Mouse (Mus musculus) cerebellum, postnatal 36 days (tissue): ENCODE data around the gene Cdc42ep2.

Experiments used
- DNase-seq, 2 experiments: peaks; one replicate each; pipeline ENCODE4 v3.0.0; 2021 to 2022; ENCODE audit warnings: mixed read lengths in 2 of 2

The Cdc42ep2 gene

DNA sequence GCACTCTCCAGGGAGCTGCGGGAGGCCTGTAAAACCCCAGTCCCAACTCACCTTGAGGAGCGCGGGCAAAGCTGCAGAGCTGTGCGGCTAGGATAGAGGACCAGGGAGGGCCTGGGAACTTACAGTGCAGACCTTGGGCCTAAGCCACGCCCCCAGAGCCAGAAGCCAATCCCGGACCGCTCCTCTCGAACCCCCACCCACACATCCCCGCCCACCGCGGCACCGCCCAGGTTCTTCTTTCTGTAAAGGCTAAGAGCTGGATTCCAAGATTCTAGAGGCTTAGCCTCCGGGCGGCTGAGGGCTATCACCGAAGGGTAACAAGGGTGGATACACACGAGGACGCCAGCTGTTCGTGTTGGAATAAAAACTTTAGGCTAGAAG lies at the start of gene Cdc42ep2:
Cdc42ep2 (minus strand) TSS at position 104 of the 381 bp plus-strand sequence.
- DNase-seq: peak; percentile 94 to 97

DNA sequence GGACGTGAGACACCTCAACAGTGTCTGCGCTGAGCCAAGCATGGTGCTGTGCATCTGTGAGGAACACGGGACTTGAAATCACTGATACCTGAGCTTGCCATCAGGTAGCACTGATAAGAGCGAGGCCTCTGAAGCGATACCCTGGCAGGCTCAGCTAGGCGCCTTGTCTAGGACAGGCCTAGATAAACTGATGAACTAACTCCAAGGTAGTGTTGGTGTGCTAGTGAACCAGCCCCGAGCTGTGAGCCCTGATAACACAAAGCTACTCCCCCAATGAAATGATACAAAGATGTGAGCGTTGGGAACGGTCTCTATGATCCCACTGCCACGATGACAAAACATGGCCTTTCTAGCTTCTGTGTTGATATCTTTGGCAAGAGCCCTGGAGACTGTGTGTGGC lies 43.0 kb upstream of the Cdc42ep2 start:
- no peak for DNase-seq

DNA sequence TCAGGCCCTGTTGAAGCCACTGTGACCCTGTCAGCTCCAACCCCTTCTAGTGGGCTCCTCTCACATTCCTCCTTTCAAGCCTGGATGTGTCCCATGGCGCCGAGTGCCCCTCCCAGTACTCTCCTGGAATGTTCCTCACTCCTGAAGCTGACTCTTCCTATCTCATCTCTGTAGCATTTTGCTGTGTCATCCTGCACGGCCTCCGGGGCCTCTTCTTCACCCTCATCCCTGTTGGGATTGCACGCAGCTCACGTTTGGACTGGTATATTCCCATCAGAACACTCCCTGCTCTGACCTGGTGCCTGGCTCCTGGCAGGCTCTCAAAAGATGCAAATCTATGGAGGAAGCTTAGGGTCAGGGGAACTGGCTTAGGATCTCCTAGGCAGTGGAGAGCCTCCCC lies 42.2 kb upstream of the Cdc42ep2 start:
- no peak for DNase-seq

DNA sequence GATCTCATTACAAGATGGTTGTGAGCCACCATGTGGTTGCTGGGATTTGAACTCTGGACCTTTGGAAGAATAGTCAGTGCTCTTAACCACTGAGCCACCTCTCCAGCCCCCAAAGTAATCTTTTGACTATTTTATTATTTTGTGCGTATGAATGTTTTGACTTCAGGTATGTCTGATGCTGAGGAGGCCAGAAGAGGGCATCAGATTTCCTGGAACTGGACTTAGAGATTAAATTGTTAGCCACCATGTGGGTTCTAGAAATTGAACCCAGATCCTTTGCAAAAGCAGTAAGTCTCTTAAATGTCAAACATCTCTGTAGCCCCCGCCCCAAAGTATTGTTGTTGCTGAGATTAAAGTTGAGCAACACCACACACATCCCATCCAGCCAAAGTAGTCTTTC lies 41.3 kb upstream of the Cdc42ep2 start:
- no peak for DNase-seq

DNA sequence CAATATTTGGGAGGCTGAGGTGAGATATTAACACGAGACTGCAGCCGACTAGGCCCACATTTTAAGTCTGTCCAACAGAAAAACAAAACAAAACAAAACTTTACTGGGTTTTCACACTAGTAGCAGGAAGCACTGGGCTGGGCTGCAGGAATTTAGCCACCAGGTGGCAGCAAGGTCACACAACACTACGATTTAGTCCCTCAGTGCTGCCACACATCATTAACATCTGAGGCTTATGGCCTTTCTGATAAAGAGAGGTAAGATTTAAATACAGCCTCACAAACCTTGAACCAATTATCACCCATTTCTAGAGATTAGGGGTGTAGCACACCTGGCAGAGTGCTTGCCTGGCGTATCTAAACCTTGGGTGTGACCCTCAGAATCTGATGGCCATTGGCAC lies 40.7 kb upstream of the Cdc42ep2 start:
- DNase-seq: peak; percentile 78 to 79

DNA sequence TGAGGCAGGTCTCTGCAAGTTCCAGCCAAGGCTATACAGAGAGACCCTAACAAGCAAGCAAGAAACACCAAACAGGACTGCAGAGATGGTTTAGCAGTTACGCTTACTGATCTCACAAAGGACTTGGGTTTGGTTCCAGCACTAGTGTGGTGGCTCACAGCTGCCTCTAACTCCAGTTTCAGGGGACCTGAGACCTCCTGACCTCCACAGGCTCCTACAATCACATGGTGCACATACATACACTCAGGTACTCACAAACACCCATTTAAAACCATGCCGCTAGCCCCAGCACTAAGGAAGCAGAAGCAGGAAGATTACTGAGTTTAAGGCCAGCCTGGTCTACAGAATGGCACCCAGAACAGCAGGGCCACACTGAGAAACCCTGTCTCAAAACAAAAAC lies 40.2 kb upstream of the Cdc42ep2 start:
- no peak for DNase-seq

DNA sequence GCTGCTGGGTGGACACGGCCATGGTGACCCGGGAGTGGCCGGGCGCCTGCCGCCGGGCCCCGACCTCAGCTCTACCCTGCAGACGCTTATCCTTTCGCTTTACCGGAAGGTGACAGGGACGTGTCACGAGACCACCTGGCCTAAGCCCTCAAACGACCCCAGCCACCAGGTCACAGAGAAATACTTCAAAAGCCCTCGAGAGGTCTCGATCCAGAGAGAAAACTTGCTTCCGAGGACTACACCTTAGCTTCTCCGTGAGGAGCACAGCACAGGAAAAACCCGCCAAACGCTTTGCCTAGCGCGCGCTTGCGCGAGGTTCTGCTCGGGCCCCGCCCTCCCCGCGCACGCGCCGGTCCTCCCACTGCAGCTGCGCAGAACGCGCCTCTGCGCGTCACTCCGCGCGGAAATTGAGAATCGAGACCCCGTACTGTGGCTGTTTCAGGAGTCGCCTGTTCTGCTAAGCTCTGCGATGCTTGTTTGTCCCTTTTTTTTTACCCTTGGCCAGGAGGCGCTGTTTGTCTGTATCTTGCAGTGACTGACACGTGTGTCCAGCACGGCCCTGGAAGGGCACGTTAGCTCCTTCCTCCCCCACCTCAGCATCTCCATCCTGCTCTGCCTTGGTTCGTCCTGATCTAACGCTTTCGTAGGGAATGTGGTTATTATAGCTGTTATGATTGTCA lies 39.4 kb upstream of the Cdc42ep2 start, which contains the start of gene Pola2:
Pola2 (minus strand) TSS at position 320 of the 680 bp plus-strand sequence.
- DNase-seq: peak; percentile 85 to 88

DNA sequence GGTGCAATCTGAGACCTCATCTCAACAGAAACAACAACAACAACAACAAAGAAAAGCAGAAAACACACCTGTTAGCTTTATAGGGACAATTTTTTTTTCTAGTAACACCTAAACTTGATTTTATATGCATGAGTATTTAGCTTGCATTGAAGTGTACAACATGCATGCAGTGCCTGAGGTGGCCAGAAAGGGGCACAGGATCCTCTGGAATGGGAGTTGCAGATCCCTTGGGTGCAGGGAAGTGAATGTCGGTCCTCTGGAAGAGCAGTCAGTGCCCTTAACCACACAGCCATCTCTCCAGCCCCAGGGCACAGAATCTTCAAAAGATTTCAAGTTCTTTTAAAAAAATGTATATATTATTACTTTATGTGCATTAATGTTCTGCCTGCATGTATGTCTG lies 38.0 kb upstream of the Cdc42ep2 start:
- no peak for DNase-seq

DNA sequence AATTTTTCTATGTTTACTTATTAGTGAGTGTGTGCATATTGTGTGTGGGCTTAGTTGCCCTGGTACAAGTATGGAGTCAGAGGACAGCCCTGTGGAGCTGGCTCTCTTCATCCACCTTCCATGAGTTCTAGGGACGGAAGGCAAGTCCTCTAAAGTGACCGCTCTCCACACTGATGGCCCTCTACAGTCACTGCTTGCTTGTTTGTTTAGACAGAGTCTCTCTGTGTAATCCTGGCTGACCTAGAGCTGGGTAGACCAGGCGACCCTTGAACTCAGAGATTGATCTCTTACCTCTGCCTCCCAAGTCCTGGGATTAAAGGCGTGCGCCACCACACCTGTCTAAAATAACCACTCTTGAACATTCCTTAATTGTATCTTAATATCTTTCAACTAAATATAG lies 32.8 kb upstream of the Cdc42ep2 start:
- DNase-seq: no peak

DNA sequence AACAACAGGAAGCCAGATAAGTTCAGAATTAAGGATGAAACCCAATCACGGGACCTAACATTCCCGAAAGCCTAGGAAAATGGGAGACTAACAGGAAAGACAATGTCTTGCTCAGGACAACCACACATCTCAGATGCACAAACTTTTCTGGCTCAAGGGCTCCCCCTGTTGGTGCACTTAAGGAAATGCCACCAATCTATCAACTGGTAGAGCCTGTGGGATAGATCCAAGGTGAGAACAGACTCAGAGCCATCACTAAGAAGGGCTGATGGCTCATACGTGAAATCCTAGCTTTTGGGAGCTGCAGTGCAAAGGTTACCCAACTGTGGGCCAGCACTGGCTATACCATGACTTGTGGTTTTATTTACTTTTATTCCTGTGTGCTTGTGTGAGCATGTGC lies 32.1 kb upstream of the Cdc42ep2 start:
- DNase-seq: peak; percentile 92 to 95

DNA sequence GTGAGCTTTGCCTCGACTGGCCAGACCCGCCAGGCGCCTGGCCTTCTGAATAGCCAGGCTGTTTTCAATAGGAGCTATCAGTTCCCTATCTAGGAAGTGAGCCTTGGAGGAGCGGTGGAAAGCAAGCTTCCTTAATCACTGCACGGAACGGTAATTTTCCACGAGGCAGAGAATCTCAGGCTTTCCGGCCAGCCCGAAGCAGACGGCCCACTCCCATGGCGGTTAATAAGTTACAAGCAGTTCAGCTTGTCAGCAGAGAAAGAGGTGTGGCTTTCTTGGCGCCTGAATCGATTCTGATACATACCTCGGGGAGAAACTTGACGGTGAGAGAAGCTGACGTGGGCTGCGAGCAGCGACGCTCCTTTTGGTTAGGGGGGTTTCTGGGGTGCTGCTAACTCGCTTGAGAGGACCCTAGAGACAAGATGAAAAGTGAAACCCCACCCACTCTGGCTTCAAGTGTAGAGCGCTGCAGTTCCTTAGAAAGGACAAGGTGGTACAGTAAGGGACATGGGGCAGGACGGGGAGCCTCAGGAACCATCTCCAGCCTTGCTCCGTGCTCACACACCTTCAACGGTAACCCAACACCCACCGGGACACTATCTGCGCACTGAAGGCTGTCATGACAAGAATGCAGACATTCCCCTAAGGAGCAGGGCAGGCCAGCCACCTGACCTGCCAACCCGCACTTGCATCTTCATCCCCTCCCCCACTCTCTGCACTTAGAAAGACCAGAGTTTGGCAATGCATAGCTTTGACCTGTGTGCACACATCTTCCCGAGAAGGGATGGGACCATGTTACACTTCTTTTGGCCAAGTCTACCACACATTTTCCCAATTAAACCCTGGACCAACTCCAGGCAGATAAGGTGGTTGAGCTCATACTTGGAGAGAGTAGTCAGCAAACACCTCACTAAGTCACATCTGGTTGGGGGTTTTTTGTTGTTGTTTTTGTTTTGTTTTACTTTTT lies 31.4 kb upstream of the Cdc42ep2 start:
- DNase-seq: no peak

DNA sequence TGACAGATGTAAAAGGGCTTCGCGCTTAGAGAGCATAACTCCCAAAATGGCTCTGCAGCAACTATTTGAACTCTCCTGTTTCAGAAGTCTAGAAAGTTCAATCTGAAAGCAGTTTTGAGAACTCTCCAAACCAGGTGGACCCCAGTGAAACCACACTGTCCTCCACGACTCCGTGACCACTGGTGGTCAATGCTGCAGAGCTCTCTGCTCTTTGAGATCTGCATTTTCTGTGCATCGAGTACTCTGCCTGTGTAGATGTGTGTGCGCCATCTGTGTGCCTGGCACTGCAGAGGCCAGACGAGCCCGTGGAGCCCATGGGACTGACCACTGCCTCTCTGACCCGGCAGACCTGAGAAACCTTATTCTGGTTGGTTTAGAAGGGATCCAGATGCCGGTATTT lies 30.3 kb upstream of the Cdc42ep2 start:
- DNase-seq: no peak

DNA sequence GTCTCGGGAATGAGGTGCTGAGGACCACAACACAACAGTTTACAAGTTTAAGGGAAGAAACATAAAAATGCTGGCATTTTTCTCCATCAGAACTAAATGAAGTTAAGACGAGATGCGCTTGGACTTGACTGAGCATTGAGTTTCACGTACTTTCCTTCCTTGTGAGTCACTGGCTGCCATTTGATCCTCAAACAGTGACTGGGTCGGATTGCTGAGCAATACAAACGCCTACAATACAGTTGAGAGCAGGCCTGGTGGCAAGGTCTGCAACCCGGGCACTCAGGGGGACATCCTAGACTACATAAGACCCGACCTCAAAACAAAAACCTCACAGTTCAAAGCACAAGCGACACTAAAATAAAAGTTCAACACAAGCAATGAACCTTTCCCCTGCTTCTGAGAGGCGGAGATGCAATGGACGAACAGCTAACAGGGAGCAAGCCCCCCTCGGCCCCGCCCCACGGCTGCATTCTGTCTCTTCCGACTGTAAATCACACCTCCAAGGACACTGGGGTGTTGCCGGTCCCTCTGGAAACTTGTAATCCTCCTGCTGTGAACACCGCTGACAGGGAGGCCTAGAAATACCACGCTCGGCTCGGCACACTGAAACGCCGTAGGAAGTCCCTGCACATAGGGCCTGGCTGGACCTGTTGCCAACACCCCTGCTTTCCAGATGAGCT lies 29.6 kb upstream of the Cdc42ep2 start:
- no peak for DNase-seq

DNA sequence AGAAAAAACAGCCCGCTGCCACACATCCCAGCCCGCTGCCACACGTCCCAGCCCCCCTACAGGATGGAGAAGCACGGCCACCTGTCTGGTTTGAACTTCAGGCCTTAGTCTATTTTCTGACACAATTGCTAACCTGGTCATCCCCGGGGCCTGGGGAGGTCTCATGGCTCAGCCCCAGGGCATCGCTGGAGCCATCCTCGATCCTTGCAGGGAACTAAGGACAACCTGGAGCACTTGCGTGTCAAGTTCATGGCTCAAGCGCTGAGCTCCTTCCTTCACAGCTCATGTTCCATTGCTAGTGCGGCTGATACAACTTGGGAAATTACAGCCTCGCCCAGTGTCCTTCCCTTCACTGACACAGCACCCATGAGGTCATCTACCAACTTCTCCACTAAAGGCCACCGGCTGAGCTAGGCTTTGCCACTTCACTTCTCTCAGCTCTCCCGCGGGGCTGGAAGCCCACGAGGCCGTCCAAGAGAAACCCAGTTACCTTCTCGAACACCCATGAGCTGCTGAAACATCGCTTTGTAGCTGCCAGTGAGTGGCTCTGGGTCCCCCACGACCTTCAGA lies 28.7 kb upstream of the Cdc42ep2 start:
- DNase-seq: no peak

DNA sequence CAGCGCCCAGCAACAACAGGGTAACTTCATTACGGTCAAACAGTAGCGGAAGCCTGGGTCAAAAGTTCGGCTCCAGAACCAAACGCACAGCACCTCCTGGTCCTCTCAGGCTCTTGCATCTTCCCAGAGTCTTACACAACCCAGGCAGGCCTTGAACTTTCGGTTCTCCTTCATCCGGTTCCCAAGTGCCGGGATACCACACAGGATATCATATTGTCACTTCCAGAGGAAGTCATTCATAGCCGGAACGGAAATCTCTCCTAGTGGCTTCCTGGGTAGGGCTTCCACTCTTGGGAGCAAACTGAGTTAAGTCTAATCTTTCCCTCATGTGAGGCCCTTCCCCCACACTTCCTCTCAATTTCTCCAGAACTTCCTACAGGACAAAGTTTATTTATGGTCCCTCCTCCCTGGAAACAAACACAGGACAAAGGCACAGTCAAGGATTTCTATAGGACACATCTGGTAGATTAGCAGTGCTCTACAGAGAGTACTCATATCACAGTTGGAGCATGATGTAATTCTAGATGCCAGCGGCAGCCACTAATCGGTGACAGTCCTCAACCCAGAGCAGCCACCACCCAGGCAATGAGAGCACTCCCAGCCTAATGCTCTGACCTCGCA lies 27.6 kb upstream of the Cdc42ep2 start:
- DNase-seq: no peak

DNA sequence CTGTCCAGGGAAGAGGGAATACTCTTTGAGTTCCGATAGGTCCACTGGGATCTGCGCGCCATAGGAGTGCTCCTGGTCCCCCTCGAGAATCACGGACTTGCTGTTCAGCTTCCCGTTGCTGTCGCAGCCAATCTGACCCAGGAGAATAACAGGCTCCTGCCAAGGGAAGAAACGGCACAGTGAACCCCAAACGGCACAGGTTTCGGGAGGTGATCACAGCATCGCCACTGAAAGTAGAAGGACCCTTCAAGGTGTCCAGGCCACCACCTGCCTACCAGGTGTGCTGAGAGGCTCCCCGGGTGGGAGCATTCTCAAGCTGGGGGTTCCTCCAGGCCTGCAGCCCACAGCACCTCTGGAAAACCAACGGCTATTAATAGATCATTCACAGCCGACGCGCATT lies 27.0 kb upstream of the Cdc42ep2 start:
- DNase-seq: no peak

DNA sequence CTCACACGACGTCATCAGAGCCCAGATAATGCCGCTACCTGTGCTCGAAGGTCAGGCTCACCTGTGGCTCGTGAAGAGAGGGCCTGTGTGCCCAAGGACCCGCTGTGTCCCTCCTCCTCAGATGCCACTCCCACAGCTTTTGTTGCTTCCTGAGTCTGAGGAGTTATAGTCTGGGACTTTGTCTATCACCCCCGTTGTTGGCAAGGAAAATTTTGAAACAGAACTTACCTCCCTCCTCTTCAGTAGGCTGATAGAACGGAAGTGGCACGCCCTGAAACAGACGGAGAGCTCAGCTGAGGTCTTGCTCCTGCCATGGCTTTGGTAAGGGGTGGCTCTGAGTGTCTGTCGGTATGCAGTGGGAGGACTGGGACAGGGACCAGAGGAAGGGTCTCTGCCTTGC lies 25.6 kb upstream of the Cdc42ep2 start:
- DNase-seq: no peak

DNA sequence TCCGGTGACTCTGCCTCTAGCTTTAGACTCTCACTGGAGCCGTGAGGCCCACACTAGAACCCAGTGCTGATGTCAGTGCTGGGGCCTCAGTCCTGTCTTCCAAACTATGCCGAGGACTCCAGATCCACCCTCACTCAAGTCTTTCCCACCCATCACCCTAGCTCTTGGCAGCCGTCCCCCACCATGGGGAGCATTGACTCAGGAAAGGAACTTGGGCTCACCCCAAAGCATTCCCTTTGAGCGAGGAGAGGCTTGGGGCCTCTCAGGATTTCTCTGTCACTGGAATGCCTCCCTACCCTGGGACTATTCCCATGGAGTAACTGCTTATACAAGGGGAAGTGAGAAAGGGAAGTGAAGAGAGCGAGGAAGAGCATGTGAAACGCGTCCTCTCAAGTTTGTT lies 21.3 kb upstream of the Cdc42ep2 start:
- no peak for DNase-seq

DNA sequence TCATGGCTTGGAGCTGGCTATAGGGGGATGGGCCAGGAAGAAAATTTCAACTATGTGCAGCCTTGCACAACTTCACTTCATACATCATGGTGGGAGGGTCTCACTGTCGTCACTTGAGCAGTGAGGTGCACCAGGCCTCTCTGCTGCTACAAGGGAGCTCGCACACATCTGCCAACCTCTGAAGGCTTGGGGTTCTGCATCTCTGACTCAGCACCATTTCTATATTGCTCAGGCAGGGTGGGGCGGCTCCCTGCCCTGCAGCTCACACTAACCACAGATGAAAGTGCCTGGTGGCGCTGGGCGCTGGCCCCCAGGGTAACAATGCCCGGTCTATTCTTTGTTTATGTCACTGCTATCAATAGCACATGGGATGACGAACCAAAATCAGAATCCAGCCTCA lies 20.4 kb upstream of the Cdc42ep2 start:
- DNase-seq: no peak

DNA sequence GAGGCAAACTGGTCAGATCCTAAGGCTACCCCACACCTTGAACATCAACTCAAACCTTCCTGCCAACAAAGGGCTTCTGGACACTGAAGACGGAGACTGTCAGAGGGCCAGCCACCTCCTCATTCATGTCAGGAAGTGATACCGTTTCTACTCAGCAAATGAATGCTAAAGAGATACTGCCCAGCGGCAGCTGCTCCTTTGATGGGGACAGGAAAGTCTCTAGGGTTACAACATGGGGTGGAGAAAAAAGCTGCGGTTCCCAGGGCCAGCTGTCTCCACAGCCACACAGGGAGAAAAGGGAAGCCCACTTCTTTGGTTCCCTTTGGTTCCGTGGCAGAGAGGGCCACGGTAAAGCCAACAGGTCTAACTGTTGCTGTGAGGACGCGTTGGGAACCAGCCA lies 19.5 kb upstream of the Cdc42ep2 start:
- DNase-seq: no peak

DNA sequence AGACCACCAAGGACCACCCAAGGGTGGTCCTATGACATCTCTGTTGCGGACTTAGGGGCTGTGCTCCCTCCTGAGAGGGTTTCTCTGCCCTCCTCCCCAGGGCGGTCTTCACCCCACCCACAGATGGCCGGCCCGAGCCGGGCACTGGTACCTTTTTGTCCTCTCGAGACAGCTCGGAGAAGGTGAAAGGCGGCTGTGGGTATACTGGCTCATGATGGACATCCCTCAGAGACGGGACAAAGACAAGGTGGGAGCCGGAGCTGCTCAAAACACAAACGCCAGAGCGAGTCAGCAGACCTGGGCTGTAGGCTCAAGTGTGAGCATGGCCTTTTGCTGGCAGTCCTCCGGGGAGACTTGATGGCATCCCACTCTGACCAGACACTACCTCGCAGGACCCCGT lies 18.8 kb upstream of the Cdc42ep2 start:
- DNase-seq: no peak

DNA sequence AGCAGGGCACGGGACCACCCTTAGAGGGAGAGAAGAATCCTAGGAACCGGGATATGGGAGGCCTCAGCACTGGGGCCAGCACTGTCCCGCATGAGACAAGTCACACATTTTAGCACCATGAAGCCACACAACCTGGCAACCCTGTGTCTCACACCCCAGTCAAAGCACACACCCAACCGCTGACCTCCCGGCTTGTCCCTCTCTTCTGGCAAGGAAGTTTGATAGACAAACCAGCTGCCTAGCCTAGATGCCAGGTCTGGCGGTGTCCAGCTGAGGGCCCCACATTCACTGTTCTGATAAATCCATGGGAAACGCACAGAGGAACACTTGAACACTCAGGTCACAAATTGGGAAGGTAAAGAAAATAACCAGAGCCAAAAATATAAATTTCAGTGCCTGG lies 18.0 kb upstream of the Cdc42ep2 start:
- DNase-seq: no peak

DNA sequence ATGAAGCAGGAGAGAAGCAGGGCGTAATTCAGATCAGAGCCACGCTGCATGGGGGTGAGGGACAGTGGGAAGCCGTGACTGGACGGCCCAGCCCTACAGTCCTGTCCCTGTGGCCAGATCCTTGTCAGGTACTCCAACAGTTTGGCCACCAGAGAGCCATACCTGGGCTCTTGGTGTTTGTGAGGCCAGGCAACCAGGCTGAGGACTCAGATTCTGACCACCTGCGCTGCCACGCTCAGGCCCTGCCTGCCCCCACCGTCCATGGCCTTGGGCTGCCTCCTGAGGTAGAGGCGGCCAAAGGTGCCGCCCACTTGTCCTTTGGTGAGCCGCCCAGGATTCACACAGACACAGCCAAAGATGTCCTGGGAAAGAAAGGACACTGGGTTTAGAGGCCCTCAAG lies 16.0 kb upstream of the Cdc42ep2 start:
- DNase-seq: peak; percentile 34
